Mouse (Mus musculus): ENCODE measurements around the gene Pitpnc1. TPM values are rescaled to one million over a fixed set of nuclear protein-coding genes. Genes with fewer than 3 reads are reported as not detected.
A peak's percentile ranks its signal among the peaks of the same experiment; 100 is the strongest.

Gene Pitpnc1
- polyA plus RNA-seq, 1 experiment from 2014 or later: 19.6 TPM

- no peak overlapping the region for H3K4me2 ChIP-seq (ENCODE audit: low read length)
- H3K36me3 ChIP-seq (ENCODE audit: insufficient read depth, low read length): peaks cover 3% of the 10 kb centered on the region; the same call in 1 of the 2 replicates
- H3K9ac ChIP-seq (ENCODE audit: low read depth, low read length): no peak overlapping the region
- DNase-seq (ENCODE audit: low spot score) (no peak), ATAC-seq (replicated peaks; ENCODE audit: low FRiP score, low read depth) (no peak)
- H3K27me3 ChIP-seq (ENCODE audit: insufficient read depth, low read length): no peaks in the 10 kb centered on the region
- H3K4me3 ChIP-seq (replicated peaks; ENCODE audit: low read depth, low read length): no peak overlapping the region
- 53% methylated on average over 7 of the region's 7 CpGs for WGBS
- TF ChIP-seq CTCF (IDR thresholded peaks at IDR 0.05; ENCODE audit: low read depth): no peak
- H3K27ac ChIP-seq: no peak overlapping the region
- H3K4me1 ChIP-seq (replicated peaks; ENCODE audit: insufficient read depth, low read length): no peaks in the 10 kb centered on the region
- H3K9me3 ChIP-seq (replicated peaks; ENCODE audit: low read length): no peaks in the 10 kb centered on the region
These were observed 184.8 kb downstream of the Pitpnc1 start for GRCm38 (mm10) chr11:107285731-107286130.

DNA sequence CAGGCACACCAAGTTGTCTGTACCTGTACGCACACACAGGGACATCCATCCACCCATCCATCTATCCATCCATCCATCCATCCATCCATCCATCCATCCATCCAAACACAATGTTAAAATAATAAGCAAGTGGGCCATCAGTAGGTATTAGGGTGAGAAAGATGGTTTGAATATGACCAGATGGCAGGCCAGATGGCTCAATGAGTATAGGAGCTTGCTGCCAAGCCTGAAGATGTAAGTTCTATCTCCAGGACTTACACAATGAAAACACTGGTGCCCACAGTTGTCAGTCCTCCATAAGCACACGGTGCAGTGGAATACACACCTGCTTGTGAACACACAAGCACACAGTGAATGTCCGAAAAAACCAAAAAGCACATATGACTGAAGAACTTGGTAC is 186.9 kb downstream of the Pitpnc1 start:
- no peak for DNase-seq (ENCODE audit: low spot score)
- Histone ChIP-seq H3K27ac (no peak overlapping the region), H3K4me3 (replicated peaks; ENCODE audit: low read depth, low read length) (no peak overlapping the region), H3K27me3 (ENCODE audit: insufficient read depth, low read length) (no peaks in the 10 kb centered on the region), H3K4me2 (ENCODE audit: low read length) (no peak overlapping the region), H3K9ac (ENCODE audit: low read depth, low read length) (no peak overlapping the region), H3K36me3 (ENCODE audit: insufficient read depth, low read length) (peaks cover 3% of the 10 kb centered on the region; the same call in 1 of the 2 replicates), H3K9me3 (replicated peaks; ENCODE audit: low read length) (no peaks in the 10 kb centered on the region), H3K4me1 (replicated peaks; ENCODE audit: insufficient read depth, low read length) (no peaks in the 10 kb centered on the region)
- no peak for ATAC-seq (replicated peaks; ENCODE audit: low FRiP score, low read depth)
- WGBS: 94% methylated on average over 3 of the region's 3 CpGs
- no peak for TF ChIP-seq CTCF (IDR thresholded peaks at IDR 0.05; ENCODE audit: low read depth)

DNA sequence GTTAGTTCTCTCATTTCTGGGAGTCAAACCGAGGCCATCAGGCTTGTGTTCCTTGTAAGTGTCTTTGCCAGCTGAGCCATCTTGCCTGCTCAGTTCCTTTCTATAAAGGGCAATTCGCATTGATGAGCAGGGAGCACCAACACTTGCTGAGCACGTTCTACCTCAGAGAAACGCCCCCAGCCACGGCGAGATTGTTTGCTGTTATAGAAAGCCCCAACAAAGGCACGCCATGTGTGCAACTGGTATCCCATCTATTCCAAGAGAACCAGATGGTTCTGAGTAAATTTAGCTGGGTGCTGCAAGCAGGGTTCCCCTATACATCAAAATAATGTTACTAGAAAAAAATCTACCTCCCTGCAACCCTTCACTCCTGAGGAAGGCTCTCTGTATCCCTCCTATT is 188.0 kb downstream of the Pitpnc1 start:
- 91% methylated on average over 7 of the region's 7 CpGs for WGBS
- peaks cover 3% of the 10 kb centered on the region; the same call in 1 of the 2 replicates for H3K36me3 ChIP-seq (ENCODE audit: insufficient read depth, low read length)
- H3K27ac ChIP-seq: no peak overlapping the region
- no peak overlapping the region for H3K4me3 ChIP-seq (replicated peaks; ENCODE audit: low read depth, low read length)
- no peaks in the 10 kb centered on the region for H3K27me3 ChIP-seq (ENCODE audit: insufficient read depth, low read length)
- H3K9me3 ChIP-seq (replicated peaks; ENCODE audit: low read length): no peaks in the 10 kb centered on the region
- no peak overlapping the region for H3K9ac ChIP-seq (ENCODE audit: low read depth, low read length)
- TF ChIP-seq CTCF (IDR thresholded peaks at IDR 0.05; ENCODE audit: low read depth): no peak
- H3K4me1 ChIP-seq (replicated peaks; ENCODE audit: insufficient read depth, low read length): peaks cover 3% of the 10 kb centered on the region; the same call in 1 of the 2 replicates
- ATAC-seq (replicated peaks; ENCODE audit: low FRiP score, low read depth) (no peak), DNase-seq (ENCODE audit: low spot score) (no peak)
- no peak overlapping the region for H3K4me2 ChIP-seq (ENCODE audit: low read length)

DNA sequence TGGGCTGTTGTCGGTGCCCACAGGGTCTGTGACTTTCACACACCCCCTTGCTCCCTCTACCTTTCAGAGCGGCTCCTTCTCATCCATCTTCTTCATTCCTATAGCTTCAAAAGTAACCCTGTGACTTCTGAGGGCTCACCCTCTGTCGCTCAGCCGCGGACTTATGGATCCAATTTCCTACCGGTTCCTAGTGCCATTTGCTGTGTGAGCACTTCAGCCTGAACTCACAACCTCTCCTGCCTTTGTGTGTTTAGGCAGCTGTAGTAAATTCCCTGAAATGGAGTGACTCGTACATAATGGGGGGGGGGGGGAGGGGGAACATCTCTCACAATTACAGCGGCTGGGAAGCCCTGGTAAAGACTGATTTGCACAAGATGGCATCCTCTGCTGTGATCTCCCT is 191.2 kb downstream of the Pitpnc1 start:
- no peaks in the 10 kb centered on the region for H3K9me3 ChIP-seq (replicated peaks; ENCODE audit: low read length)
- H3K4me1 ChIP-seq (replicated peaks; ENCODE audit: insufficient read depth, low read length): peaks cover 15% of the 10 kb centered on the region
- no peak for ATAC-seq (replicated peaks; ENCODE audit: low FRiP score, low read depth)
- no peak overlapping the region for H3K27ac ChIP-seq
- no peak for TF ChIP-seq CTCF (IDR thresholded peaks at IDR 0.05; ENCODE audit: low read depth)
- no peaks in the 10 kb centered on the region for H3K36me3 ChIP-seq (ENCODE audit: insufficient read depth, low read length)
- no peak overlapping the region for H3K4me2 ChIP-seq (ENCODE audit: low read length)
- H3K27me3 ChIP-seq (ENCODE audit: insufficient read depth, low read length): no peaks in the 10 kb centered on the region
- H3K4me3 ChIP-seq (replicated peaks; ENCODE audit: low read depth, low read length): no peak overlapping the region
- no peak for DNase-seq (ENCODE audit: low spot score)
- no peak overlapping the region for H3K9ac ChIP-seq (ENCODE audit: low read depth, low read length)
- 17% methylated on average over 8 of the region's 8 CpGs for WGBS

DNA sequence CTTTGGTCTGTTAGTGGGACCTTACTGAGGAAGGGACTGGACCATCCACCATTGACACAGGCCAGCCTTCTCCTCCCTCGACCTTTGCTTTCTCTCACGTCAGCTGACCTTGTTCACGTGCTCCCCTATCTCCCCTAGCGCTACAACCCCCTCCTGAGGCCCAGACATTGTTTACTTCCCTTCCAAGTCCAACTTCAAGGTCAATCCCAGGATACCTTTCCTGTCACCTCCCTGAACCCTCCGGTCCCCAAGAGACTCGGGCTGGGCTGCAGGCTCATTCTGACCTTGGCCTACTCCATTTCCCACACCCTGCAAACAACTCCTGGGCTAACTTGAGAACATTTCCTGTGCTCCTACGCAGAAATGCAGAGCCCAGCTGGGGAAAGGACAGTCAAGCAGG is 193.6 kb downstream of the Pitpnc1 start:
- DNase-seq (ENCODE audit: low spot score) (no peak), ATAC-seq (replicated peaks; ENCODE audit: low FRiP score, low read depth) (peak; percentile 15; the same call in 1 of the 2 replicates)
- peaks cover 15% of the 10 kb centered on the region for H3K4me1 ChIP-seq (replicated peaks; ENCODE audit: insufficient read depth, low read length)
- no peak for TF ChIP-seq CTCF (IDR thresholded peaks at IDR 0.05; ENCODE audit: low read depth)
- H3K9me3 ChIP-seq (replicated peaks; ENCODE audit: low read length): no peaks in the 10 kb centered on the region
- 42% methylated on average over 7 of the region's 7 CpGs for WGBS
- H3K27me3 ChIP-seq (ENCODE audit: insufficient read depth, low read length): no peaks in the 10 kb centered on the region
- H3K36me3 ChIP-seq (ENCODE audit: insufficient read depth, low read length): no peaks in the 10 kb centered on the region
- no peak overlapping the region; the same call in 1 of the 2 replicates for H3K27ac ChIP-seq
- no peak overlapping the region for H3K4me3 ChIP-seq (replicated peaks; ENCODE audit: low read depth, low read length)
- no peak overlapping the region for H3K9ac ChIP-seq (ENCODE audit: low read depth, low read length)
- H3K4me2 ChIP-seq (ENCODE audit: low read length): no peak overlapping the region

DNA sequence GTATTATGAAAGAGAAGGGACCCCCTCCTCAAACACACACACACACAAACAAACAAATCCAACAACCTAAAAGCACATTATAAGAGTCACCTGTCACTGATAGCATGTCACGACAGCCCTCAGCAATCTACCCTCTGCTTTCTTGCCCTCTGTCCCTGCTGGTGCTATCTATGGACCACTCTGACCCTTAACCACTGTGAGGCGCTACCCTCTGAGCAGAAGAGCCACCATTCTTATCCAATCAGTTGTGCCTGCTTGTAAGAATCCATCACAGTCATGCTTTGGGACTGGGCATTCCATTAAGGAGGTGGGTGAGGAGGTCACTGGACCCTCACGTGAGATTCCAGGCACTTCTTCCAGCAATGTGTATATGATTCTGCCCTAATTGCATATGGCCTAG is 194.2 kb downstream of the Pitpnc1 start:
- H3K4me2 ChIP-seq (ENCODE audit: low read length): no peak overlapping the region
- no peak overlapping the region for H3K27ac ChIP-seq
- no peaks in the 10 kb centered on the region for H3K9me3 ChIP-seq (replicated peaks; ENCODE audit: low read length)
- H3K9ac ChIP-seq (ENCODE audit: low read depth, low read length): no peak overlapping the region
- peaks cover 15% of the 10 kb centered on the region for H3K4me1 ChIP-seq (replicated peaks; ENCODE audit: insufficient read depth, low read length)
- no peaks in the 10 kb centered on the region for H3K27me3 ChIP-seq (ENCODE audit: insufficient read depth, low read length)
- no peak for DNase-seq (ENCODE audit: low spot score)
- WGBS: 66% methylated on average over 3 of the region's 3 CpGs
- no peak overlapping the region for H3K4me3 ChIP-seq (replicated peaks; ENCODE audit: low read depth, low read length)
- peak; percentile 53 for ATAC-seq (replicated peaks; ENCODE audit: low FRiP score, low read depth)
- H3K36me3 ChIP-seq (ENCODE audit: insufficient read depth, low read length): no peaks in the 10 kb centered on the region
- no peak; the same call in 1 of the 2 replicates for TF ChIP-seq CTCF (IDR thresholded peaks at IDR 0.05; ENCODE audit: low read depth)

GRCm38 (mm10) chr11:107275902-107276301 is 194.6 kb downstream of the Pitpnc1 start:
- Histone ChIP-seq H3K9me3 (replicated peaks; ENCODE audit: low read length) (no peaks in the 10 kb centered on the region), H3K4me1 (replicated peaks; ENCODE audit: insufficient read depth, low read length) (peaks cover 15% of the 10 kb centered on the region), H3K4me2 (ENCODE audit: low read length) (no peak overlapping the region), H3K4me3 (replicated peaks; ENCODE audit: low read depth, low read length) (no peak overlapping the region), H3K9ac (ENCODE audit: low read depth, low read length) (no peak overlapping the region), H3K36me3 (ENCODE audit: insufficient read depth, low read length) (no peaks in the 10 kb centered on the region), H3K27me3 (ENCODE audit: insufficient read depth, low read length) (no peaks in the 10 kb centered on the region), H3K27ac (no peak overlapping the region)
- ATAC-seq (replicated peaks; ENCODE audit: low FRiP score, low read depth): peak; percentile 60
- peak; percentile 81 for DNase-seq (ENCODE audit: low spot score)
- TF ChIP-seq CTCF (IDR thresholded peaks at IDR 0.05; ENCODE audit: low read depth): peak; percentile 88
- WGBS: 35% methylated on average over 6 of the region's 6 CpGs
